Mouse (Mus musculus) midbrain, embryonic 16.5 days (tissue): ENCODE data around the gene Slc6a11. TPM values are rescaled to one million over a fixed set of nuclear protein-coding genes. Genes with fewer than 3 reads are reported as not detected.

Experiments used
- ATAC-seq: fragments of 200-750 bp; cut with Nextera tagmentation; 2 replicates; pipeline ENCODE4 v1.8.0; 2017; ENCODE audit warnings: moderate TSS enrichment
- H3K27ac ChIP-seq: fragments of 300-500 bp; sonication (generic); 2 replicates; pipeline ENCODE4 v1.5.1; 2014; ENCODE audit warnings: mild to moderate bottlenecking, low read length, mixed read lengths
- H3K27me3 ChIP-seq: fragments of 300-500 bp; sonication (generic); 2 replicates; pipeline ENCODE4 v1.6.1; 2014; ENCODE audit warnings: low read depth, low read length, mixed read lengths; ENCODE audit not compliant: control insufficient read depth, insufficient read depth
- H3K36me3 ChIP-seq: fragments of 300-500 bp; sonication (generic); 2 replicates; pipeline ENCODE4 v1.6.1; 2014; ENCODE audit warnings: mild to moderate bottlenecking, low read length, moderate library complexity, mixed read lengths; ENCODE audit not compliant: control insufficient read depth, insufficient read depth
- H3K4me1 ChIP-seq: fragments of 300-500 bp; sonication (generic); 2 replicates; pipeline ENCODE4 v1.6.1; 2014; ENCODE audit warnings: mild to moderate bottlenecking, low read length, mixed read lengths; ENCODE audit not compliant: control insufficient read depth, insufficient read depth
- H3K4me2 ChIP-seq: fragments of 300-500 bp; sonication (generic); 2 replicates; pipeline ENCODE4 v1.6.1; 2014; ENCODE audit warnings: mild to moderate bottlenecking, low read length, mixed read lengths
- H3K4me3 ChIP-seq: fragments of 300-500 bp; sonication (generic); 2 replicates; pipeline ENCODE4 v1.5.1; 2014; ENCODE audit warnings: low read depth, mild to moderate bottlenecking, low read length, moderate library complexity, mixed read lengths
- H3K9ac ChIP-seq: fragments of 300-500 bp; sonication (generic); 2 replicates; pipeline ENCODE4 v1.6.1; 2014; ENCODE audit warnings: low read depth, low read length, mixed read lengths
- H3K9me3 ChIP-seq: fragments of 300-500 bp; sonication (generic); replicated peaks from 2 replicates; pipeline ENCODE4 v1.6.1; 2014; ENCODE audit warnings: mild to moderate bottlenecking, low read length, mixed read lengths; ENCODE audit not compliant: control insufficient read depth, poor library complexity, severe bottlenecking
- WGBS: fragments of 180-500 bp; shearing (Covaris S2); extraction: QIAGEN DNeasy Blood & Tissue Kit; methylation state at CpG from one replicate; pipeline ENCODE4 v1.1.7; 2014; 5-methylcytosine and 5-hydroxymethylcytosine counted together
- polyA plus RNA-seq: library from polyadenylated mRNA; unstranded; fragments of >200 nt; fragmentation: Nextera tagmentation; extraction: Ambion mirVana; gene quantifications from 2 replicates; pipeline ENCODE4 v1.2.1, GENCODE M21; 2015

The Slc6a11 gene
- polyA plus RNA-seq, 1 experiment from 2014 or later = 63.7 TPM

DNA sequence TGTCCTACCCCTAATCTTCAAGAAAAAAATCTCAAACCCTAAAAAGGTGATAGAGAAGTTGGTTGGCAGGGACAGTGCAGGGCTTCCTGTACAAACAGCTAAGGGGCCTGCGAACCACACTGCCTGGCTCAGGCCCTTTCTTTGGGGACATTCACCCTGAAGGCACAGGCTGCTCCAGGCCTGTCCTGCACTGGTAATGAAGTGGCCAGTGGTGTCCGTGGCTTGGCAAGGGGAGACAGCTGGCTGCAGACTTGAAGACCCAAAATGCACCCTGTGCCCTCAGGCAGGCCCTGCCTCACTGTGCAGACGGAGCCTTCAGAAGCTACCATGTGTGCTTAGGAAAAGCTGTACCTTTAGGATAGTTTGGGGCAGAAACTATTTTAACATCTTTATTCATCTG is 1.4 kb downstream of the Slc6a11 start:
- 64% methylated on average over 3 of the region's 3 CpGs for WGBS
- H3K27me3 ChIP-seq = peaks cover 30% of the 10 kb centered on the region
- H3K4me3 ChIP-seq = peak overlapping the region; percentile 73; the same call in 1 of the 2 replicates
- H3K4me2 ChIP-seq = peak overlapping the region; percentile 94
- ATAC-seq = no peak
- peaks cover 9% of the 10 kb centered on the region; the same call in 1 of the 2 replicates for H3K4me1 ChIP-seq
- H3K27ac ChIP-seq = no peak overlapping the region
- H3K9ac ChIP-seq = peak overlapping the region; percentile 85
- no peaks in the 10 kb centered on the region for H3K9me3 ChIP-seq
- no peaks in the 10 kb centered on the region for H3K36me3 ChIP-seq

DNA sequence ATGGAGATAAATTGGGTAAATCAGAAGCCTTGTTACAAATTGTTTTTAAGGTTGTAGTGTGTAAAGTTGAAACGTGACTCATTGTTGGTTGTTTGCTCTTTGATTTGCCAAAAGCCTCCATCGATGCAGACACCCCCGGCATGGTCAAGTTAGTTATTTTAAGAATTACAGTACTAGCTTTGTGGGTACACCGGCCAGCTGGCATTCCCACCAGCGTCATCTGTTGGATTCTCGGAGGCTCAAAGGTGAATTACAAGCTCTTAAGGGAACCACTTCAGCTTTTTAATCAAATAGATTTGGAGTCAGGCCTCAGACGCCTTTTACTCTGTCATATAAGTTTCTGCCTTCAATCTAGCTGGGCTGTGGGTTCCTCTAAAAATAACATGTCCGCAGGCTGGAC is 1.9 kb downstream of the Slc6a11 start:
- WGBS = 75% methylated on average over 8 of the region's 8 CpGs
- peaks cover 30% of the 10 kb centered on the region for H3K27me3 ChIP-seq
- H3K9me3 ChIP-seq = no peaks in the 10 kb centered on the region
- ATAC-seq = no peak
- no peak overlapping the region for H3K27ac ChIP-seq
- H3K36me3 ChIP-seq = no peaks in the 10 kb centered on the region
- H3K4me2 ChIP-seq = peak overlapping the region; percentile 20; the same call in 1 of the 2 replicates
- H3K9ac ChIP-seq = no peak overlapping the region
- H3K4me3 ChIP-seq = no peak overlapping the region
- H3K4me1 ChIP-seq = peaks cover 9% of the 10 kb centered on the region; the same call in 1 of the 2 replicates

DNA sequence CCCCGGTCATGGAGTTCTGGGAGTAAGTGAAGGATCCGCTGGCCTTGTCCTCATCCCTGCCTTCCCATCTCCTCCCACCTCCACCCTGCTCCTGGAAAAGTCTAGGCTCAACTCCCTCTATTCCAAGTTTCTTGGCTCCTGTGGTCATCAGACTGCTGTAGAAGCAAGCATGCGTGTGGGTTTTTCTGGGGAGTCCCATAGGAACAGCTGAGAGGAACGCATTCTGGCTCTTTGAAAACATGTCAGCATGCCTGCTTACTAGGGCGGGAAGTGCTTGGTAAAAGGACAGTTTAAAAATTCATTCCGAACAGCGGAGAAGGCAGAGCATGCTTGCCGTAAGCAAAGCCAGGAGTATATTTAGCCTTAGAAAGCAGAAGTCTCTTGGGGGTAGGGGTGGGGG is 7.9 kb downstream of the Slc6a11 start:
- Histone ChIP-seq H3K4me1 (peaks cover 5% of the 10 kb centered on the region; the same call in 1 of the 2 replicates), H3K4me3 (no peak overlapping the region), H3K9ac (no peak overlapping the region), H3K36me3 (peaks cover 2% of the 10 kb centered on the region; the same call in 1 of the 2 replicates), H3K9me3 (no peaks in the 10 kb centered on the region), H3K27me3 (no peaks in the 10 kb centered on the region; the same call in 1 of the 2 replicates), H3K4me2 (no peak overlapping the region), H3K27ac (no peak overlapping the region)
- ATAC-seq = no peak
- WGBS = 78% methylated on average over 8 of the region's 8 CpGs

DNA sequence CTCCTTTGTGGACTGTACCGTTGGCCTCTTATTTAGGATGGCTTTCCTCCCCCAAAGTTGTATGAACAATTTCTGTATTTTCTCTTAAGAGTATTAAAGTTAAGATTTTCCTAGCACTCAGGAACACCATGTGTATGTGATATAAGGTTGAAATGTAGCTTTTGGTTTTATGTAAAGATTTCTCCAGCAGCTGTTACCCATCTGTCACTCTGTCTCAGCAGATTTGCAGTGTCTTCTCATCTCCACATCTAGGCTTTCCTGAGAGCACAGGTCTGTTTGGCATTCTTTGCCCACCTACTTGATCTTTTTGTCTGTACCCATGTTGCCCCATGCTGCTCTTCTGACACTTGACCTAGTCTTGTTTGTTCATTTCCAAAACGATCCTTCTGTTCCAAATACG is 10.4 kb downstream of the Slc6a11 start:
- Histone ChIP-seq H3K27ac (no peak overlapping the region), H3K4me3 (no peak overlapping the region), H3K27me3 (no peaks in the 10 kb centered on the region), H3K4me1 (peaks cover 7% of the 10 kb centered on the region; the same call in 1 of the 2 replicates), H3K36me3 (peaks cover 2% of the 10 kb centered on the region; the same call in 1 of the 2 replicates), H3K9ac (no peak overlapping the region), H3K4me2 (no peak overlapping the region), H3K9me3 (no peaks in the 10 kb centered on the region)
- ATAC-seq = no peak
- WGBS = 81% methylated on average over 3 of the region's 3 CpGs

DNA sequence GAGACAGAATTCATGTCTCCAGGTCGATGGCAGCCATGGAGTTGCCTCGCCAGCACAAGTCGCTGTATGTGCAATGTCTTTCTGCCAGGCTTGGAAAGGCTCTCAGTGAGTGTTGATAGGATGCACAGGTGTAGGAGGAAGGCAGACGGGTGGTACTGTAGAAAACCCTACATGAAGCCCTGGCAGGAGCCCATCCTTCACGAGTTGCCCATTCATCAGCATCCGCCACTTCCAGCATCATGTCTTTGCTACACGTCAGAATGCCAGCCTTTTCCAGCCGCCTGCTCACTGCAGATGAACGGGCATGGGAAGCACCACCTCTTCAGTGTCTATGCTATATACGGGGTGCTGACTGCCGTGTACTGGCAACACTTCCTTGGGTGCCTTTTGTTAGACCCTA is 11.4 kb downstream of the Slc6a11 start:
- no peak for ATAC-seq
- 89% methylated on average over 11 of the region's 11 CpGs for WGBS
- no peaks in the 10 kb centered on the region for H3K27me3 ChIP-seq
- no peaks in the 10 kb centered on the region for H3K9me3 ChIP-seq
- peaks cover 2% of the 10 kb centered on the region; the same call in 1 of the 2 replicates for H3K36me3 ChIP-seq
- no peak overlapping the region for H3K27ac ChIP-seq
- no peak overlapping the region for H3K9ac ChIP-seq
- H3K4me3 ChIP-seq = no peak overlapping the region
- peaks cover 7% of the 10 kb centered on the region; the same call in 1 of the 2 replicates for H3K4me1 ChIP-seq
- no peak overlapping the region for H3K4me2 ChIP-seq

DNA sequence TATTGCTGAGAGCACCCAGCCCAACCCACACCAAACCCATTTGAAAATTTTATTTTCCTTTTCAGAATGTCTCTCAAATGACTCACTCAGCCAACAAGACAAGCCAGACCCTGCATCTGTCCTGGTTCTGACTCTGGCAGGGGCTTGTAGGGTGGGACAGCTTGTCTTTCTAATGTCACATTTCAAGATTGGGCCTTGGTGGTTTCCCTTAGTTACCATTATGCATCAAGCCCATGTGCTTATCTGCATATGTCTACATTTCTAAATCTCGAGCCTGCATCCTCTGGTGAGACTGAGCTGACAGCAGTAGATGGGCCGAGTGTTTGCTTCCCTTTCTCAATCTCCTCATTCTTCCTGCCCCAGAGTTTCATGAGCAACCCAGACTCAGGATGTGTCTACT is 12.5 kb downstream of the Slc6a11 start:
- Histone ChIP-seq H3K4me2 (no peak overlapping the region), H3K4me1 (peaks cover 7% of the 10 kb centered on the region; the same call in 1 of the 2 replicates), H3K4me3 (no peak overlapping the region), H3K9ac (no peak overlapping the region), H3K36me3 (peaks cover 2% of the 10 kb centered on the region; the same call in 1 of the 2 replicates), H3K9me3 (no peaks in the 10 kb centered on the region), H3K27me3 (no peaks in the 10 kb centered on the region), H3K27ac (0 out of 2 replicates have a peak overlapping the region, but pooled peaks have one; percentile 24)
- no peak for ATAC-seq
- 21% methylated on average over 2 of the region's 2 CpGs for WGBS

DNA sequence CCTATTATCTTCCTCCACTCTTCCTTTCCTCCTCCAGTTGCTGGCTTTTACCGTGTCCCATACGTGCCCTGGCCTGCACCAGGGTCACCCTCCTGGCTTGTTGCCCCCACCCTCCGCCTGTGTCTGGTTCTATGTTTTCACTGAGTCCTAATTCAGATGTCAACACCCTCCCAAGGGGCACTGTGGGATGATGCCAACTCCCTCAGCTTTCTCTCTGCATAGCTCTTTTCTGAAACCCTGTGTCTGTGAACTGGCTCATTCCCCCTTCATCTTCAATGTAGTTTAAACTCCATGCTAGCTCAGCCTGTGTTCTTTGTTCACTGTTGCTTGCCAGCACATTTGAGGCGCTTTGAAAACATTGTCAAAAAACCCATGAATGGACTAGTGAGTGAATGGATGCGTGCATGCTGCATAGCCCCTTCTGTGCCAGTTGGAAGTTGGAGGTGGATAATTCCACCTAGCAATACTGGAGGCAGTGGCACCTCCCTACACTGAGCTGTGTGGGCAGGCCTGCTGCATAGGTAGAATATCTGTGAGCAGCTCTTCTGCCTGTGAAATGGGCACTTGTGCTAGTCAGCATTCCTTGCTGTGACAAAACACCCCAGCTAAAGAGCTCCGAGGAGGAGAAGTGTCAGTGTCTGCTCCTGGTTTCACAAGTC is 13.5 kb downstream of the Slc6a11 start:
- WGBS = 32% methylated on average over 6 of the region's 6 CpGs
- ATAC-seq = peak; percentile 58
- no peak overlapping the region for H3K4me2 ChIP-seq
- no peaks in the 10 kb centered on the region for H3K27me3 ChIP-seq
- no peaks in the 10 kb centered on the region for H3K9me3 ChIP-seq
- H3K9ac ChIP-seq = no peak overlapping the region
- H3K27ac ChIP-seq = no peak overlapping the region
- H3K36me3 ChIP-seq = peaks cover 2% of the 10 kb centered on the region; the same call in 1 of the 2 replicates
- no peak overlapping the region for H3K4me3 ChIP-seq
- peaks cover 7% of the 10 kb centered on the region; the same call in 1 of the 2 replicates for H3K4me1 ChIP-seq

DNA sequence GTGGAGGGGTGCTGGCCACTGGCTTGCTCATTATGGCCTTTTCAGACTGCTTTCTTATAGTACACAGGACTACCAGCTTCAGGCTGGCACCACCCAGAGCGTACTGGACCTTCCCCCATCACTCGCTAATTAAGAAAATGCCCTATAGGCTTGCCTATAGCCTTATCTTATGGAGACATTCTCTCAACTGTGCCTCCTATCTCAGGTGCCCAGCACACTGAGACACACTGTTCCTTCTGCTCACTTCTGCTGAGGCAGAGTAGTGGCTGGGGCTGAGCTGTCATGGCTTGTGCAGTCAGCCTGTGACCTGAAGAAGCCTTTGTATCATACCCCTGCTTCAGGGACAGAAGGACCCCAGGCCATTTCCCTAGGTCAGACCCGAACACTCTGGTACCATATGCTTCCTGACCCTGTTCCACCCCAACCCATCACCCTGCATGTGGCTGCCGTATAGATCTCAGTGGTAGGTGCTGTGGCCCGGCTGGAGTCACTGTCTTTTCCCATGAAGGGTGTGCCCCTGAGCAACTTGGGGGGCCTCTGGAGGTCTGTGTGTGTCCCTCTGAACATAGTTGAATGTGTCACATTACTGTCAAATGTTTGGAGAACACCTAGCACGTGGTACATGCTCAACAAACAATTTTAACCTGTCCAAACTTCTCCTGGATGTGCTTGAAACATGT is 14.7 kb downstream of the Slc6a11 start:
- H3K27me3 ChIP-seq = no peaks in the 10 kb centered on the region
- no peak overlapping the region for H3K9ac ChIP-seq
- H3K36me3 ChIP-seq = no peaks in the 10 kb centered on the region
- H3K9me3 ChIP-seq = no peaks in the 10 kb centered on the region
- H3K4me2 ChIP-seq = no peak overlapping the region
- WGBS = 86% methylated on average over 6 of the region's 6 CpGs
- no peak overlapping the region for H3K27ac ChIP-seq
- H3K4me3 ChIP-seq = no peak overlapping the region
- ATAC-seq = no peak
- peaks cover 7% of the 10 kb centered on the region; the same call in 1 of the 2 replicates for H3K4me1 ChIP-seq

DNA sequence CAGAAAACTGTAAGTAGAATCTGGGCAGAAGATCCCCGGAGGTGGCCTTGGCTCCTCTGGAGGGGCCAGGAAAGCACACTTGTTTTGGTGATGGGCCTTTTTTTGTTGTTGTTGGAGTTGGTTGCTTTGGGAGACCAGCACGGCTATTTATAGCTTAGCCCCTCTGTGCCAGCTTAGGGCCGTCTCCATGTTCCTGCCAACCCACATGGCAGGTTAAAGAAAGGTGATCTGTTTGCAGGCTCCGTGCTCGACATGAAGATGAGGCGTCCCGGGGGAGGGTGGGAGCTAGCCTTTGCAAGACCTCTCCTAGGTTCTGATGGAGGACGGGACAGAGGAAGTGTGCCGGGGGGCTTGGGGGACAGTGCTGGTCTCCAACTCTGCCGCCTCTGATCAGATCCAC is 24.7 kb downstream of the Slc6a11 start:
- Histone ChIP-seq H3K4me3 (no peak overlapping the region), H3K9ac (no peak overlapping the region), H3K4me2 (no peak overlapping the region), H3K27me3 (peaks cover 11% of the 10 kb centered on the region; the same call in 1 of the 2 replicates), H3K27ac (no peak overlapping the region), H3K36me3 (no peaks in the 10 kb centered on the region), H3K9me3 (no peaks in the 10 kb centered on the region), H3K4me1 (no peaks in the 10 kb centered on the region)
- no peak for ATAC-seq
- WGBS = 89% methylated on average over 10 of the region's 10 CpGs
